ENCODE assay signal across 9 mouse cellular contexts in the genomic region with DNA sequence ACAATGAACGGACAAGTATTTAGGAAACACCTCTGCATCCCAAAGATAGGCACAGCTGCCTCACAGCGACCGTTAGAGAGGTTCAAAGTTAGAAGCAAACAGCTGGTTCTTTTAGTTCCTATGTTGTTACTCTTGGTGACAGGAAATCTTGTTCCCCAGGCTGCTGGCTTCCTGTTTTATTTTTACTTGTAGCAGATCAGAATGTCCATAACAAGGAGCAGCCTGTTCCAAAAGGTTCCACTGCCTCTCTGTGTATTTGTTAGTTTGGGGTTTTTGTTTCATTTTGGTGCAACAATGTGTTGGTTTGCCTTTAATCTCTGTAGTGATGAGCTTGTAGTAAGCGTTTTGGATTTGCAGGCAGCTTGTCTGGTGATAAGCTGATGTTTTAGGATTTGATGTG. TPM values are rescaled to one million over a fixed set of nuclear protein-coding genes. Genes with fewer than 3 reads are reported as not detected.
DNase-seq lines count a peak whose midpoint lies in the region; ATAC-seq and TF ChIP-seq lines count a peak whose summit lies in the region.
"Had no signal": no experiment of that assay in that cellular context is flagged by ENCODE, and none has a peak within 500 bp of the region (broad histone marks: within the 10 kb centered on the region; RNA-seq: fewer than 3 reads in every experiment).

No protein-coding gene starts in this region.

- peak overlapping the region; percentile 21 for H3K4me3 ChIP-seq in heart, postnatal 0 days (ENCODE audit: low read depth, low read length)

- H3K27me3 ChIP-seq in heart, postnatal 0 days (ENCODE audit: control insufficient read depth, insufficient read depth, low read length) = no peaks in the 10 kb centered on the region

- no peak for TF ChIP-seq CTCF in heart, postnatal 0 days (IDR thresholded peaks at IDR 0.05; ENCODE audit: low read depth)

- peak; percentile 18; the same call in 1 of the 2 replicates for ATAC-seq in heart, postnatal 0 days (ENCODE audit: insufficient read depth, low read depth)

- no peak overlapping the region for H3K9ac ChIP-seq in heart, postnatal 0 days (replicated peaks; ENCODE audit: low read depth, low read length)

- no peaks in the 10 kb centered on the region for H3K9me3 ChIP-seq in heart, postnatal 0 days (replicated peaks; ENCODE audit: control insufficient read depth, low read length)

- H3K36me3 ChIP-seq in heart, postnatal 0 days (replicated peaks; ENCODE audit: control insufficient read depth, insufficient read depth, low read length) = peaks cover 25% of the 10 kb centered on the region

- peak overlapping the region; percentile 83 for H3K27ac ChIP-seq in heart, postnatal 0 days (ENCODE audit: low read depth)

- peak; percentile 72 to 90 for DNase-seq in heart, adult 18-20 months
- DNase-seq in heart, postnatal 14 days = no peak
- DNase-seq in CD4-positive, CD25-positive, alpha-beta regulatory T cell, adult 2 months (ENCODE audit: low read depth, low spot score) = peak; percentile 54
- peak; percentile 65 for DNase-seq in heart, postnatal 0 days (ENCODE audit: low spot score)
- DNase-seq in lung, postnatal 25 days (ENCODE audit: low spot score) = peak; percentile 83
- DNase-seq in embryo, embryonic 10 days (ENCODE audit: low spot score) = no peak
- no peak for DNase-seq in c-Kit-positive CD71-positive TER-119-positive erythroid progenitor cells, embryonic 14.5 days (ENCODE audit: low spot score)
- DNase-seq in ovary, adult 18-20 months (ENCODE audit: low spot score) = no peak
- DNase-seq: embryo, embryonic 11 days had no signal

- peaks cover 52% of the 10 kb centered on the region for H3K4me1 ChIP-seq in heart, postnatal 0 days (ENCODE audit: control insufficient read depth, insufficient read depth)

- 13% methylated on average over 4 of the region's 4 CpGs for WGBS in heart, postnatal 0 days

- intact Hi-C loops in heart, postnatal 14 days (cut with DNase I) = loop anchor here (5.0 kb wide), 1 partner anchor 42 kb away; a partner anchor contains a TSS

- TF ChIP-seq EP300 in heart, postnatal 0 days (IDR thresholded peaks at IDR 0.05; ENCODE audit: low read depth) = peak; percentile 73

- H3K4me2 ChIP-seq in heart, postnatal 0 days (ENCODE audit: low read depth, low read length) = peak overlapping the region; percentile 21

RNA-seq across cellular contexts. Expression of a gene that starts 37.6 kb away (rescaled TPM):
- total RNA-seq in heart, adult 18-20 months (2021) = not detected
- total RNA-seq in heart, postnatal 14 days (2021) = not detected
- not detected in 2 replicates for total RNA-seq in heart, postnatal 0 days (2014; rRNA removed; ENCODE audit: low replicate concordance)
- polyA plus RNA-seq in heart, postnatal 0 days (2015; fragmentation: Nextera tagmentation; extraction: Ambion mirVana) = 0.23 and 0.33 TPM in 2 replicates

RNA-seq across cellular contexts. Expression of a gene that starts 38.0 kb away (rescaled TPM):
- total RNA-seq in heart, adult 18-20 months (2021) = not detected
- under 1 TPM in 1 of 2 experiments, not detected in 1; 0.22 TPM for total RNA-seq in heart, postnatal 14 days (2021)
- not detected in 2 replicates for total RNA-seq in heart, postnatal 0 days (2014; rRNA removed; ENCODE audit: low replicate concordance)
- 0.15 and 0.21 TPM in 2 replicates for polyA plus RNA-seq in heart, postnatal 0 days (2015; fragmentation: Nextera tagmentation; extraction: Ambion mirVana)

RNA-seq across cellular contexts. Expression of a gene that starts 44.1 kb away (rescaled TPM):
- 10 to 100 TPM; 77.8 to 88.8 TPM for total RNA-seq in heart, adult 18-20 months (2021)
- 100 to 1,000 TPM; 133 to 135 TPM for total RNA-seq in heart, postnatal 14 days (2021)
- 54.5 and 119 TPM in 2 replicates for total RNA-seq in heart, postnatal 0 days (2014; rRNA removed; ENCODE audit: low replicate concordance)
- 55.4 and 62.4 TPM in 2 replicates for polyA plus RNA-seq in heart, postnatal 0 days (2015; fragmentation: Nextera tagmentation; extraction: Ambion mirVana)

Comparison
In these comparisons a context has a peak if more than half of its experiments do, and no peak if none do; other contexts are left out.
1. DNase-seq: peak in heart, adult 18-20 months (2 of 2), CD4-positive, CD25-positive, alpha-beta regulatory T cell, adult 2 months (single experiment), heart, postnatal 0 days (single experiment) and lung, postnatal 25 days (single experiment); none in heart, postnatal 14 days (0 of 2), embryo, embryonic 10 days (single experiment), c-Kit-positive CD71-positive TER-119-positive erythroid progenitor cells, embryonic 14.5 days (single experiment) and ovary, adult 18-20 months (single experiment).